13 mouse cellular contexts compared by ENCODE assay signal in the genomic region with DNA sequence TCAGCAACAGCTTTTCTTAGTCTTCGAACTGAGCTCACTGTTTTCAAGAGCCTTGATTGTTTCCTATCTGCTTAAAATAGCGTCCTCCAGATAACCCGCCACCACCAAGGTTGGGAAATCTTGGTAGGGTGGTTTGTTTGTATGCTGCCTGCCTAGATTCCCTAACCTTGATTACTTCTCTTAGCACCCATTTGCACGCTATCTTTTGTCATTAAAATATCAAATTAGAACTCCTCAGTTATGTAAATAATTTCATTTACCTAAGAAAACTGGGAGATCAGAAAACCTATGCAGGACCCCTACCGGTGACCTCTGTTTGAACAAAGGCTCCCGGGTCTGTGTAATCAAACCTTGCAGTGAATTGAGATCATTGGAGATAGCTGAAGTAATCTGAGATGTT. TPM values are rescaled to one million over a fixed set of nuclear protein-coding genes. Genes with fewer than 3 reads are reported as not detected.
A peak's percentile ranks its signal among the peaks of the same experiment; 100 is the strongest.
DNase-seq lines count a peak whose midpoint lies in the region; ATAC-seq lines count a peak whose summit lies in the region.
"Had no signal": no experiment of that assay in that cellular context is flagged by ENCODE, and none has a peak within 500 bp of the region (broad histone marks: within the 10 kb centered on the region; RNA-seq: fewer than 3 reads in every experiment).

No protein-coding gene starts in this region.

- ATAC-seq in hindbrain, embryonic 12.5 days (ENCODE audit: low FRiP score), result no peak
- no peak for ATAC-seq in hindbrain, embryonic 14.5 days (ENCODE audit: low FRiP score)
- no peak for ATAC-seq in heart, embryonic 16.5 days (replicated peaks; ENCODE audit: extremely low read depth, insufficient read depth, low FRiP score)
- ATAC-seq: activated CD4-positive, CD25-positive, alpha-beta regulatory T cell, adult 4 months had no signal

- peak overlapping the region; percentile 55; the same call in 1 of the 2 replicates for H3K27ac ChIP-seq in hindbrain, embryonic 12.5 days
- H3K27ac ChIP-seq in hindbrain, embryonic 14.5 days, result no peak overlapping the region
- H3K27ac ChIP-seq in heart, embryonic 16.5 days (ENCODE audit: low read length), result peak overlapping the region; percentile 93
- H3K27ac ChIP-seq: liver, embryonic 14.5 days had no signal

- H3K36me3 ChIP-seq in hindbrain, embryonic 12.5 days, result no peaks in the 10 kb centered on the region; the same call in 1 of the 2 replicates
- H3K36me3 ChIP-seq in hindbrain, embryonic 14.5 days (replicated peaks; ENCODE audit: control insufficient read depth, insufficient read depth), result no peaks in the 10 kb centered on the region
- no peaks in the 10 kb centered on the region for H3K36me3 ChIP-seq in heart, embryonic 16.5 days (ENCODE audit: control insufficient read depth, insufficient read depth)

- WGBS in hindbrain, embryonic 12.5 days, result 26% methylated on average over 6 of the region's 6 CpGs
- 34% methylated on average over 6 of the region's 6 CpGs for WGBS in hindbrain, embryonic 14.5 days
- WGBS in heart, embryonic 16.5 days, result 20% methylated on average over 6 of the region's 6 CpGs

- no peak for DNase-seq in hindbrain, embryonic 14.5 days (ENCODE audit: low spot score)
- DNase-seq in ovary, adult 18-20 months (ENCODE audit: low spot score), result peak; percentile 48
- DNase-seq in ovary, postnatal 36 days (ENCODE audit: low spot score), result no peak
- DNase-seq in thymus, adult 18-20 months, result no peak
- no peak for DNase-seq in thymus, postnatal 14 days
- DNase-seq: right cerebral cortex, postnatal 14 days had no signal

- H3K9ac ChIP-seq in hindbrain, embryonic 12.5 days, result no peak overlapping the region
- no peak overlapping the region for H3K9ac ChIP-seq in hindbrain, embryonic 14.5 days
- peak overlapping the region; percentile 0; the same call in 1 of the 2 replicates for H3K9ac ChIP-seq in heart, embryonic 16.5 days (ENCODE audit: low read length)
- H3K9ac ChIP-seq: liver, embryonic 14.5 days had no signal

- H3K9me3 ChIP-seq in hindbrain, embryonic 12.5 days (replicated peaks), result no peaks in the 10 kb centered on the region
- no peaks in the 10 kb centered on the region for H3K9me3 ChIP-seq in hindbrain, embryonic 14.5 days (ENCODE audit: control insufficient read depth, low read length)
- H3K9me3 ChIP-seq in heart, embryonic 16.5 days (replicated peaks; ENCODE audit: control insufficient read depth, low read length), result no peaks in the 10 kb centered on the region

- H3K4me1 ChIP-seq in hindbrain, embryonic 12.5 days, result peaks cover 25% of the 10 kb centered on the region
- H3K4me1 ChIP-seq in hindbrain, embryonic 14.5 days (replicated peaks; ENCODE audit: control insufficient read depth, insufficient read depth, low read length), result no peaks in the 10 kb centered on the region; the same call in 1 of the 2 replicates
- peaks cover 47% of the 10 kb centered on the region for H3K4me1 ChIP-seq in heart, embryonic 16.5 days (ENCODE audit: control insufficient read depth, insufficient read depth, low read length)
- H3K4me1 ChIP-seq: megakaryocyte, embryonic 14.5 days had no signal

- H3K4me2 ChIP-seq in hindbrain, embryonic 12.5 days (replicated peaks), result no peak overlapping the region
- no peak overlapping the region for H3K4me2 ChIP-seq in hindbrain, embryonic 14.5 days (replicated peaks)
- H3K4me2 ChIP-seq in heart, embryonic 16.5 days (ENCODE audit: low read depth, low read length), result peak overlapping the region; percentile 22; the same call in 1 of the 2 replicates

- H3K27me3 ChIP-seq in hindbrain, embryonic 12.5 days, result no peaks in the 10 kb centered on the region
- H3K27me3 ChIP-seq in hindbrain, embryonic 14.5 days (ENCODE audit: control insufficient read depth, insufficient read depth, low read length), result no peaks in the 10 kb centered on the region
- no peaks in the 10 kb centered on the region for H3K27me3 ChIP-seq in heart, embryonic 16.5 days (ENCODE audit: control insufficient read depth, insufficient read depth, low read length)
- H3K27me3 ChIP-seq: CH12.LX; megakaryocyte, embryonic 14.5 days had no signal

- H3K4me3 ChIP-seq in hindbrain, embryonic 12.5 days, result no peak overlapping the region
- no peak overlapping the region for H3K4me3 ChIP-seq in hindbrain, embryonic 14.5 days (replicated peaks; ENCODE audit: low read length)
- no peak overlapping the region for H3K4me3 ChIP-seq in heart, embryonic 16.5 days (ENCODE audit: low read length)
- H3K4me3 ChIP-seq: erythroblast, embryonic 14.5 days; megakaryocyte, embryonic 14.5 days had no signal

RNA-seq across cellular contexts. Expression of a gene that starts 44.0 kb away (rescaled TPM):
- 19.6 and 24.3 TPM in 2 replicates for polyA plus RNA-seq in hindbrain, embryonic 12.5 days (2016; fragmentation: Nextera tagmentation; extraction: Ambion mirVana)
- polyA plus RNA-seq in hindbrain, embryonic 14.5 days (2014; fragmentation: Nextera tagmentation; extraction: Ambion mirVana), result 25.3 and 28.8 TPM in 2 replicates
- 10.4 and 13.8 TPM in 2 replicates for polyA plus RNA-seq in heart, embryonic 16.5 days (2015; fragmentation: Nextera tagmentation; extraction: Ambion mirVana)
